Mouse (Mus musculus): ENCODE measurements around the gene Mpzl3. TPM values are rescaled to one million over a fixed set of nuclear protein-coding genes. Genes with fewer than 3 reads are reported as not detected.

Gene Mpzl3
- polyA plus RNA-seq, 1 experiment from 2014 or later = 1.7 TPM

Other genes with a start within 250 kb of the Mpzl3 start
- gene Kmt2a, start 173.9 kb upstream of the Mpzl3 start, polyA plus RNA-seq (2014; fragmentation: Nextera tagmentation; extraction: Ambion mirVana) = 7.3 and 13.9 TPM in 2 replicates
- gene Atp5l, start 134.4 kb upstream of the Mpzl3 start, polyA plus RNA-seq (2014; fragmentation: Nextera tagmentation; extraction: Ambion mirVana) = 943 and 1,030 TPM in 2 replicates
- 22.7 and 26.5 TPM in 2 replicates for gene Ube4a, start 89.6 kb upstream of the Mpzl3 start, polyA plus RNA-seq (2014; fragmentation: Nextera tagmentation; extraction: Ambion mirVana)
- not detected in 2 replicates for gene Cd3g, start 74.8 kb upstream of the Mpzl3 start, polyA plus RNA-seq (2014; fragmentation: Nextera tagmentation; extraction: Ambion mirVana)
- gene Cd3d, start 73.4 kb upstream of the Mpzl3 start, polyA plus RNA-seq (2014; fragmentation: Nextera tagmentation; extraction: Ambion mirVana) = not detected in 2 replicates
- not detected in 2 replicates for gene Cd3e, start 45.6 kb upstream of the Mpzl3 start, polyA plus RNA-seq (2014; fragmentation: Nextera tagmentation; extraction: Ambion mirVana)
- gene Mpzl2, start 15.4 kb upstream of the Mpzl3 start, polyA plus RNA-seq (2014; fragmentation: Nextera tagmentation; extraction: Ambion mirVana) = 0.25 and 1.3 TPM in 2 replicates
- 0.31 and 0.36 TPM in 2 replicates for gene Jaml, start 24.0 kb downstream of the Mpzl3 start, polyA plus RNA-seq (2014; fragmentation: Nextera tagmentation; extraction: Ambion mirVana)
- gene Scn2b, start 62.6 kb downstream of the Mpzl3 start, polyA plus RNA-seq (2014; fragmentation: Nextera tagmentation; extraction: Ambion mirVana) = 2.3 and 3.2 TPM in 2 replicates
- 0.10 and 0.46 TPM in 2 replicates for gene Scn4b, start 83.2 kb downstream of the Mpzl3 start, polyA plus RNA-seq (2014; fragmentation: Nextera tagmentation; extraction: Ambion mirVana)
- gene BC049352, start 126.8 kb downstream of the Mpzl3 start, polyA plus RNA-seq (2014; fragmentation: Nextera tagmentation; extraction: Ambion mirVana) = not detected in 2 replicates
- 0.07 TPM in 1 of 2 replicates, not detected in the other for gene Tmprss4, start 148.9 kb downstream of the Mpzl3 start, polyA plus RNA-seq (2014; fragmentation: Nextera tagmentation; extraction: Ambion mirVana)
- 0.37 and 0.69 TPM in 2 replicates for gene Il10ra, start 214.0 kb downstream of the Mpzl3 start, polyA plus RNA-seq (2014; fragmentation: Nextera tagmentation; extraction: Ambion mirVana)